Mouse (Mus musculus) embryonic fibroblast, embryonic 13.5 days (primary cell): ENCODE measurements at regions not wholly inside any gene's neighbourhood (a gene's known extent, or its start where the extent isn't known, plus 50 kb on each side); places are given as distances from the start of the nearest gene placed in this dataset.

Experiments
- H3K27ac ChIP-seq: 2 replicates; pipeline ENCODE4 v1.5.1; 2012; ENCODE audit warnings: low read length, control low read depth, inconsistent platforms; ENCODE audit not compliant: insufficient read depth
- H3K4me1 ChIP-seq: 2 replicates; pipeline ENCODE4 v1.6.1; 2011; ENCODE audit warnings: low read length; ENCODE audit not compliant: control insufficient read depth, insufficient read depth
- H3K4me3 ChIP-seq: 2 replicates; pipeline ENCODE4 v1.5.1; 2011; ENCODE audit warnings: mild to moderate bottlenecking, control low read depth, low read length; ENCODE audit not compliant: insufficient read depth
- CTCF ChIP-seq: IDR thresholded peaks from 2 replicates; pipeline ENCODE4 v1.5.1; 2011; ENCODE audit warnings: mild to moderate bottlenecking, control low read depth, low read length, moderate library complexity, borderline replicate concordance; ENCODE audit not compliant: insufficient read depth
- POLR2A ChIP-seq: IDR thresholded peaks from 2 replicates; pipeline ENCODE4 v1.6.1; 2011; ENCODE audit warnings: low read depth, mild to moderate bottlenecking, control low read depth, low read length, moderate library complexity

- no peak for TF ChIP-seq CTCF
- no peak for TF ChIP-seq POLR2A
- no peaks in the 10 kb centered on the region for H3K4me1 ChIP-seq
- no peak overlapping the region for H3K27ac ChIP-seq
- no peak overlapping the region for H3K4me3 ChIP-seq
Observed at GRCm38 (mm10) chr11:43370025-43370424, 56.0 kb downstream of the Pttg1 start.

DNA sequence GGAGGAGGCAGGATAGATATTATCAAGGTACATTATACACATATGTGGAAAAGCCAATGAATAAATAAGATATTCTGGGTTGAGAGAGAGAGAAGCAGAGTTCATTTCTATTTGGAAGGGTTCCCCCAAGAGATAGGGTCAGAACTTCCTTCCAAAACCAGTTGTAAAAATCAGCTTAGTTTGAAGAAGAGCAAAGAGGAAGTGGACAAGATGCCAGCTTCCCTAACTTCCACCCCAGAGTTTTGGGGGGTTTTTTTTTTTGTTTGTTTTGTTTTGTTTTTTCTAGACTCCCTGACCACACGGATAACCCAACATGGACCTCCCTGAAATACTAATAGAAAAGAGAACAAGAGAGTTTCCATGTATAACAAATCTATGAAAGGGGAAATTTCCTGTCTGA, 57.7 kb downstream of the Pttg1 start:
- Histone ChIP-seq H3K4me3 (no peak overlapping the region), H3K4me1 (no peaks in the 10 kb centered on the region), H3K27ac (no peak overlapping the region)
- TF ChIP-seq CTCF = no peak
- no peak for TF ChIP-seq POLR2A

GRCm38 (mm10) chr11:43361858-43362257, 64.2 kb downstream of the Pttg1 start:
- H3K27ac ChIP-seq = no peak overlapping the region
- no peaks in the 10 kb centered on the region for H3K4me1 ChIP-seq
- TF ChIP-seq POLR2A (no peak), CTCF (no peak)
- H3K4me3 ChIP-seq = no peak overlapping the region

GRCm38 (mm10) chr11:43358390-43359291, 67.4 kb downstream of the Pttg1 start:
- H3K27ac ChIP-seq = no peak overlapping the region
- TF ChIP-seq CTCF (no peak), POLR2A (no peak)
- H3K4me1 ChIP-seq = no peaks in the 10 kb centered on the region
- H3K4me3 ChIP-seq = no peak overlapping the region

DNA sequence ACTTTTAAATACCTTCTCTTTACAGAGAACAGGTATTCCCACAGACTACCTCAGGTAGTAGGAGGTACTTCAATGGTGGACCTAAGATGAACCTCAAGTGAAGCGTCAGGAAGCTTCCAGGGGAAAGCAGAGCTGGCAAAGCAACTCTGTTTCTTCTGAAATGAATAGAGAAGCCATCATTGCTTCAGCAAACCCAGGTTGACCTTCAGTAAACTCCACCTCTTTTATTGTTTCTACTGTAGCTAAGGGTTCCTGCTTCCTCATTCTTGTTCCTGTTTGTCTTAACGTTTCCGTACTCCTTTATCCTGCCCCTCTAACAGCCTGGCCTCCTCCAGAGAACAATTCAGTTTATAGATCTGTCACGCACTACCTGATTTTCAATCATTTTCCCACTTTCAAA, 72.4 kb downstream of the Pttg1 start:
- Histone ChIP-seq H3K4me3 (no peak overlapping the region), H3K4me1 (no peaks in the 10 kb centered on the region), H3K27ac (no peak overlapping the region)
- no peak for TF ChIP-seq CTCF
- TF ChIP-seq POLR2A = no peak

DNA sequence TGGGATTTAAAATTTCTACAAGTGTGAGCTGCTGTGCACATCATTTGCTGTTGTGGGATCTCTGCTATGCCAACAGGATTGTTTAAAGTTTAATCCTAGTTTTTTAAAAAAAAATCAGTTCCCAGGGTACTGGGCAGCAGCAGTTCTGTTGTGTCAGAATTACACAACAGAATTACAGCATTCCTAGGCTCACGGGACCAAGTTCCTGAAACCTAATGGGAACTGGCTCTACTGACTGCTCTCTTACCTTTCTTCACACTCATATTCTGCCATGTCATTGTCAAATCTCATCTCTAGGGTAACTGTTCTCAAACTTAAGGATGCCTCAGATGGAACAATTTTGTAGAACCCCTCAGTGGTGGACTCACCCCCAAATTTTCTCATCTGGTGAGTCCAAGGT, 73.0 kb downstream of the Pttg1 start:
- Histone ChIP-seq H3K4me3 (no peak overlapping the region), H3K4me1 (no peaks in the 10 kb centered on the region), H3K27ac (no peak overlapping the region)
- TF ChIP-seq POLR2A (no peak), CTCF (no peak)

- no peak for TF ChIP-seq POLR2A
- TF ChIP-seq CTCF = no peak
- no peak overlapping the region for H3K4me3 ChIP-seq
- no peaks in the 10 kb centered on the region for H3K4me1 ChIP-seq
- no peak overlapping the region for H3K27ac ChIP-seq
Observed at GRCm38 (mm10) chr11:43351818-43352217, 74.2 kb downstream of the Pttg1 start.

DNA sequence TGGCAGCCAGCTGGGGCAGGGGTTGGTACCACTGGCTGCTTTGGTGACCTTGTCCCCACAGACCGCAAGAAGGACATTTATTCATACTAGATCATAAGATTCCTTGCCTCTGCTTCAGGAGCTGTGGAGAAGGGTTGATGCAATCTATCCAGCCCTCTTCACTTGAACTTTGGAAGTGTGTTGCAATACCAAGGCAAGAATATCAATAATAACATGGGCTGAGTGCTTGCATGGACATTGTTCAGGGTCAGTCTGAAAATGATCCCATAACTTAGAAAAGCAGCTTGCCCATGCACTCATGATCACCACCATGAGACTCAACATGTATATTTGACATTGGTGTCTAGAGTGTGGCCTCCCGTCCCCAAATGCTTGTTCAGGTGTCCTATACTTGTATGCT, 74.7 kb downstream of the Pttg1 start:
- no peak for TF ChIP-seq CTCF
- TF ChIP-seq POLR2A = no peak
- Histone ChIP-seq H3K4me3 (no peak overlapping the region), H3K27ac (no peak overlapping the region), H3K4me1 (no peaks in the 10 kb centered on the region)

GRCm38 (mm10) chr11:43350242-43350641, 75.8 kb downstream of the Pttg1 start:
- no peak for TF ChIP-seq CTCF
- TF ChIP-seq POLR2A = no peak

GRCm38 (mm10) chr11:43349564-43349963, 76.5 kb downstream of the Pttg1 start:
- Histone ChIP-seq H3K4me3 (no peak overlapping the region), H3K27ac (no peak overlapping the region), H3K4me1 (no peaks in the 10 kb centered on the region)
- TF ChIP-seq POLR2A (no peak), CTCF (no peak)

More at GRCm38 (mm10) chr11:43350242-43350641, 75.8 kb downstream of the Pttg1 start:
- no peak overlapping the region for H3K27ac ChIP-seq
- H3K4me3 ChIP-seq = no peak overlapping the region
- no peaks in the 10 kb centered on the region for H3K4me1 ChIP-seq

- no peaks in the 10 kb centered on the region for H3K4me1 ChIP-seq
- TF ChIP-seq POLR2A (no peak), CTCF (peak; percentile 71)
- H3K27ac ChIP-seq = no peak overlapping the region
- H3K4me3 ChIP-seq = no peak overlapping the region
Observed at GRCm38 (mm10) chr11:43348571-43348970, 77.5 kb downstream of the Pttg1 start.
